Mouse (Mus musculus): ENCODE data around the gene Ptprn2.

DNA sequence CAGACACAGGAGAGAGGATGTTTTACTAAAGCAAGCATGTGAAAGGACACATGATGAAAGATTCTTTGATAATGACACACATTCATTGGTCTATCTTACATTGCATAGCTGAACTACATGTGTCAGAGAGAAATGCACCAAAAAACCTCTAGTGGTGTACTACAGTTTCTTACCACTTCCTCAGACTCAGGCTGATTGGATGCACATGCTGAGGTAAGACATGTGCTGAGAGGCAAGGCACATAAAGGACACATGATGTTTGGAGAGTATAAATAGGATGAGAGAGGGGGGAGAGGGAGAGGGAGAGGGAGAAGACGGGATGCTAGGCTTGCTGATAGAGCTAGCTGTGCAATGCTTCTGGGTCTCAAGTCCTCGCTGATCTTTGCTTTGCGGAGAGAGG, 837.5 kb downstream of the Ptprn2 start:
- no peak for TF ChIP-seq CTCF (IDR thresholded peaks at IDR 0.05; ENCODE audit: borderline replicate concordance, insufficient read depth, low read depth, low read length)
- no peak for TF ChIP-seq POLR2A (IDR thresholded peaks at IDR 0.05; ENCODE audit: borderline replicate concordance, insufficient read depth, low read length)
